Mouse (Mus musculus) bone marrow, adult 2 months (tissue): ENCODE measurements around the gene Cadm3.
"Not testable (repeated sequence)": the region's sequence is repeated elsewhere in the genome, so short reads cannot be mapped to it uniquely, and the experiment has no call there.

Experiments used
- CTCF ChIP-seq: fragments of 200-500 bp; IDR thresholded peaks from 2 replicates; pipeline ENCODE4 v1.5.1; 2011; ENCODE audit warnings: low read length, control low read depth; ENCODE audit not compliant: control insufficient read depth, insufficient read depth
- POLR2A ChIP-seq: fragments of 200-500 bp; IDR thresholded peaks from 2 replicates; pipeline ENCODE4 v1.6.1; 2011; ENCODE audit warnings: low read depth, mild to moderate bottlenecking, control low read depth, low read length, borderline replicate concordance; ENCODE audit not compliant: control insufficient read depth

DNA sequence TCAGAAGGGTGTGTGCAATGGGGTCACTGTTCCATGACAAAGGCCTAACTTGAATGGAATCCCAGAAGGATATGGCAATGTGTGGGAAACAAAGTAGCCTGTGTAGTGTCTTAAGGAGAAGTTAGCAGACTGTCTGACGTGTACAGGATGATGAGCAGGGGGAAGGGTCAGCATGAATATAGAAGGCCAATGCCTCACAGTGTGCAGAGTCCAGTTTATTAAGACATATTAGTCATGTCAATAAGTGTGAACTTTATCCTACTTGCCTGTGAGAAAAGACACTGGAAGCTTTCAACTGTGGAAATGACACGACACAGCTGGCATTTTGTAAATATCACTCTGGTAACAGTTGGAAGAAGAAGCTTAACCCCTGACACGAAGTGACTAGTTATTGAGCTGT, 64.7 kb downstream of the Cadm3 start:
- not testable (repeated sequence) for TF ChIP-seq POLR2A, CTCF
